Mouse (Mus musculus): ENCODE data around the gene Ccser2.

- TF ChIP-seq CTCF (IDR thresholded peaks at IDR 0.05), result no peak
- no peak for TF ChIP-seq EP300 (IDR thresholded peaks at IDR 0.05; ENCODE audit: insufficient read depth, low read depth, low read length)
Observed at GRCm38 (mm10) chr14:36885117-36885516, 83.5 kb downstream of the Ccser2 start.
